Mouse (Mus musculus) stomach, embryonic 14.5 days (tissue): ENCODE measurements around the gene Cyp46a1. TPM values are rescaled to one million over a fixed set of nuclear protein-coding genes. Genes with fewer than 3 reads are reported as not detected.

Experiments
- ATAC-seq: fragments of 200-750 bp; cut with Nextera tagmentation; 2 replicates; pipeline ENCODE4 v1.8.0; 2017; ENCODE audit warnings: low read depth, moderate TSS enrichment; ENCODE audit not compliant: insufficient number of reproducible peaks, insufficient read depth, low FRiP score
- H3K27ac ChIP-seq: fragments of 300-500 bp; sonication (generic); 2 replicates; pipeline ENCODE4 v1.5.1; 2014; ENCODE audit warnings: mild to moderate bottlenecking, low read length, moderate library complexity, mixed read lengths
- H3K27me3 ChIP-seq: fragments of 300-500 bp; sonication (generic); 2 replicates; pipeline ENCODE4 v1.6.1; 2014; ENCODE audit warnings: low read length, control low read depth, mixed read lengths; ENCODE audit not compliant: control insufficient read depth, insufficient read depth
- H3K36me3 ChIP-seq: fragments of 300-500 bp; sonication (generic); 2 replicates; pipeline ENCODE4 v1.6.1; 2014; ENCODE audit warnings: mild to moderate bottlenecking, control low read depth, low read length, moderate library complexity, mixed read lengths; ENCODE audit not compliant: control insufficient read depth, insufficient read depth
- H3K4me1 ChIP-seq: fragments of 300-500 bp; sonication (generic); 2 replicates; pipeline ENCODE4 v1.6.1; 2014; ENCODE audit warnings: low read length, control low read depth, mixed read lengths; ENCODE audit not compliant: control insufficient read depth, insufficient read depth
- H3K4me2 ChIP-seq: fragments of 300-500 bp; sonication (generic); replicated peaks from 2 replicates; pipeline ENCODE4 v1.6.1; 2014; ENCODE audit warnings: low read depth, low read length, control low read depth
- H3K4me3 ChIP-seq: fragments of 300-500 bp; sonication (generic); 2 replicates; pipeline ENCODE4 v1.5.1; 2014; ENCODE audit warnings: low read depth, low read length, control low read depth
- H3K9ac ChIP-seq: fragments of 300-500 bp; sonication (generic); replicated peaks from 2 replicates; pipeline ENCODE4 v1.6.1; 2014; ENCODE audit warnings: low read depth, mild to moderate bottlenecking, control low read depth, low read length, moderate library complexity, mixed read lengths
- H3K9me3 ChIP-seq: fragments of 300-500 bp; sonication (generic); 2 replicates; pipeline ENCODE4 v1.6.1; 2016; ENCODE audit warnings: low read depth, low read length, control low read depth; ENCODE audit not compliant: control insufficient read depth
- WGBS: fragments of 180-500 bp; shearing (Covaris S2); extraction: QIAGEN DNeasy Blood & Tissue Kit; methylation state at CpG from one replicate; pipeline ENCODE4 v1.1.7; 2014; 5-methylcytosine and 5-hydroxymethylcytosine counted together
- polyA plus RNA-seq: library from polyadenylated mRNA; unstranded; fragments of >200 nt; fragmentation: Nextera tagmentation; extraction: Ambion mirVana; gene quantifications from 2 replicates; pipeline ENCODE4 v1.2.1, GENCODE M21; 2014

The Cyp46a1 gene
- polyA plus RNA-seq, 1 experiment from 2014 or later: 6.5 TPM

GRCm38 (mm10) chr12:108393082-108393481 is 58.9 kb downstream of the Cyp46a1 start:
- peaks cover 5% of the 10 kb centered on the region for H3K4me1 ChIP-seq
- H3K4me2 ChIP-seq: no peak overlapping the region
- H3K4me3 ChIP-seq: no peak overlapping the region
- H3K27ac ChIP-seq: no peak overlapping the region
- WGBS: 74% methylated on average over 4 of the region's 4 CpGs
- no peaks in the 10 kb centered on the region for H3K27me3 ChIP-seq
- no peak for ATAC-seq
- H3K9ac ChIP-seq: no peak overlapping the region
- no peaks in the 10 kb centered on the region for H3K9me3 ChIP-seq
- H3K36me3 ChIP-seq: no peaks in the 10 kb centered on the region

GRCm38 (mm10) chr12:108393637-108394036 is 59.5 kb downstream of the Cyp46a1 start:
- H3K4me2 ChIP-seq: no peak overlapping the region
- no peak overlapping the region for H3K9ac ChIP-seq

GRCm38 (mm10) chr12:108394534-108395284 is 60.5 kb downstream of the Cyp46a1 start:
- Histone ChIP-seq H3K27ac (no peak overlapping the region), H3K4me1 (peaks cover 5% of the 10 kb centered on the region)
- ATAC-seq: no peak

More at GRCm38 (mm10) chr12:108393637-108394036, 59.5 kb downstream of the Cyp46a1 start:
- WGBS: 68% methylated on average over 4 of the region's 4 CpGs
- Histone ChIP-seq H3K27me3 (no peaks in the 10 kb centered on the region), H3K27ac (peak overlapping the region; percentile 10; the same call in 1 of the 2 replicates), H3K36me3 (no peaks in the 10 kb centered on the region), H3K4me1 (peaks cover 5% of the 10 kb centered on the region), H3K9me3 (no peaks in the 10 kb centered on the region), H3K4me3 (no peak overlapping the region)
- ATAC-seq: peak; percentile 51; the same call in 1 of the 2 replicates

GRCm38 (mm10) chr12:108395285-108395660 is 61.1 kb downstream of the Cyp46a1 start:
- Histone ChIP-seq H3K27ac (no peak overlapping the region), H3K4me2 (no peak overlapping the region)

More at GRCm38 (mm10) chr12:108394534-108395284, 60.5 kb downstream of the Cyp46a1 start:
- Histone ChIP-seq H3K36me3 (no peaks in the 10 kb centered on the region), H3K9me3 (no peaks in the 10 kb centered on the region), H3K9ac (no peak overlapping the region), H3K4me3 (no peak overlapping the region), H3K4me2 (no peak overlapping the region), H3K27me3 (no peaks in the 10 kb centered on the region)
- WGBS: 89% methylated on average over 17 of the region's 17 CpGs

GRCm38 (mm10) chr12:108396081-108396947 is 62.1 kb downstream of the Cyp46a1 start:
- Histone ChIP-seq H3K27me3 (no peaks in the 10 kb centered on the region), H3K9ac (no peak overlapping the region), H3K4me3 (no peak overlapping the region), H3K36me3 (no peaks in the 10 kb centered on the region), H3K4me2 (no peak overlapping the region), H3K4me1 (peaks cover 5% of the 10 kb centered on the region), H3K27ac (no peak overlapping the region), H3K9me3 (no peaks in the 10 kb centered on the region)
- WGBS: 77% methylated on average over 11 of the region's 11 CpGs
- no peak for ATAC-seq

More at GRCm38 (mm10) chr12:108395285-108395660, 61.1 kb downstream of the Cyp46a1 start:
- H3K9ac ChIP-seq: no peak overlapping the region
- no peaks in the 10 kb centered on the region for H3K36me3 ChIP-seq
- no peak for ATAC-seq
- H3K27me3 ChIP-seq: no peaks in the 10 kb centered on the region
- no peak overlapping the region for H3K4me3 ChIP-seq
- no peaks in the 10 kb centered on the region for H3K9me3 ChIP-seq
- peaks cover 5% of the 10 kb centered on the region for H3K4me1 ChIP-seq
- WGBS: 78% methylated on average over 6 of the region's 6 CpGs

GRCm38 (mm10) chr12:108398681-108399080 is 64.5 kb downstream of the Cyp46a1 start:
- WGBS: 82% methylated on average over 7 of the region's 7 CpGs
- Histone ChIP-seq H3K27ac (no peak overlapping the region), H3K9me3 (no peaks in the 10 kb centered on the region), H3K9ac (no peak overlapping the region), H3K36me3 (no peaks in the 10 kb centered on the region), H3K4me1 (peaks cover under 1% of the 10 kb centered on the region; the same call in 1 of the 2 replicates), H3K4me3 (no peak overlapping the region), H3K4me2 (no peak overlapping the region), H3K27me3 (no peaks in the 10 kb centered on the region)
- ATAC-seq: no peak

- ATAC-seq: no peak
- H3K36me3 ChIP-seq: no peaks in the 10 kb centered on the region
- 90% methylated on average over 8 of the region's 8 CpGs for WGBS
- no peaks in the 10 kb centered on the region for H3K27me3 ChIP-seq
- H3K4me2 ChIP-seq: no peak overlapping the region
- no peak overlapping the region; the same call in 1 of the 2 replicates for H3K27ac ChIP-seq
- peaks cover 3% of the 10 kb centered on the region for H3K4me1 ChIP-seq
- no peaks in the 10 kb centered on the region for H3K9me3 ChIP-seq
- no peak overlapping the region for H3K4me3 ChIP-seq
- H3K9ac ChIP-seq: no peak overlapping the region
Observed at GRCm38 (mm10) chr12:108399191-108399590, 65.0 kb downstream of the Cyp46a1 start.

- WGBS: 73% methylated on average over 8 of the region's 8 CpGs
- no peak for ATAC-seq
- H3K27ac ChIP-seq: no peak overlapping the region
Observed at GRCm38 (mm10) chr12:108400951-108401350, 66.8 kb downstream of the Cyp46a1 start.

More at GRCm38 (mm10) chr12:108400951-108401350, 66.8 kb downstream of the Cyp46a1 start:
- Histone ChIP-seq H3K4me1 (peaks cover 9% of the 10 kb centered on the region), H3K9me3 (no peaks in the 10 kb centered on the region), H3K4me2 (no peak overlapping the region), H3K4me3 (no peak overlapping the region), H3K36me3 (no peaks in the 10 kb centered on the region), H3K27me3 (no peaks in the 10 kb centered on the region), H3K9ac (no peak overlapping the region)
